ENCODE assay signal across 19 mouse cellular contexts in the genomic region with DNA sequence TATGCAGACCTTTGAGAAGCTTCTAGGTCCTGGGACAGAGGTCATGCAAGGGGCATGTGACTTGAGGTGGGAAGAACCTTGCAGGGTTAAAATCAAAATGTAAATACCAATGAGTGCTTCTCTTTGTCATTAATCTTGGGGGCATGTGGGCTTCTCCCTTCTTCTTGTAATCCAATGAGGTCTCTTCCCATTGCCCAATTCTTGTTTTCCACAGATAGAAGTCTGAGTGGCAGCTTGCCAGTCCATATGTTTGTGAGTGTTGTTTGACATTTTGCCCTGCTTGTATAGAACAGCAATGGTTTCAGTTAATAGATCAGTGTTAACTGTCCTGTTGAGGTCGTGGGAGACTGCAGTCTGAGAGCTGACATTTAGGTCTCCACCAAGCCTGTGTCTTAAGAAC.
"Had no signal": no experiment of that assay in that cellular context is flagged by ENCODE, and none has a peak within 500 bp of the region (broad histone marks: within the 10 kb centered on the region; RNA-seq: fewer than 3 reads in every experiment).

No protein-coding gene starts in this region.

- H3K27me3 ChIP-seq: liver, embryonic 12.5 days; midbrain, embryonic 12.5 days; neural tube, embryonic 13.5 days; neural tube, embryonic 15.5 days had no signal

- DNase-seq: lung, adult 18-20 months; lung, postnatal 4 days; midbrain, embryonic 14.5 days; retina, postnatal 1 day; right cerebral cortex, adult 18-20 months; right cerebral cortex, postnatal 25 days; right cerebral cortex, postnatal 4 days; spleen, adult 18-20 months; thymus, adult 18-20 months; thymus, postnatal 14 days; thymus, postnatal 36 days had no signal

- H3K27ac ChIP-seq: liver, embryonic 12.5 days; liver, embryonic 14.5 days; midbrain, embryonic 10.5 days; midbrain, embryonic 12.5 days; neural tube, embryonic 13.5 days; neural tube, embryonic 15.5 days had no signal

- ATAC-seq: liver, embryonic 12.5 days; midbrain, embryonic 16.5 days had no signal

- H3K4me3 ChIP-seq: liver, embryonic 12.5 days; midbrain, embryonic 10.5 days; midbrain, embryonic 12.5 days; myocyte; neural tube, embryonic 13.5 days; neural tube, embryonic 15.5 days had no signal

- H3K9ac ChIP-seq: liver, embryonic 12.5 days; liver, embryonic 14.5 days; midbrain, embryonic 12.5 days; neural tube, embryonic 13.5 days; neural tube, embryonic 15.5 days had no signal

- H3K9me3 ChIP-seq: neural tube, embryonic 15.5 days had no signal

- H3K36me3 ChIP-seq: liver, embryonic 12.5 days; midbrain, embryonic 10.5 days; midbrain, embryonic 12.5 days; neural tube, embryonic 13.5 days; neural tube, embryonic 15.5 days had no signal

- H3K4me1 ChIP-seq: liver, embryonic 12.5 days; midbrain, embryonic 10.5 days; midbrain, embryonic 12.5 days; neural tube, embryonic 13.5 days; neural tube, embryonic 15.5 days had no signal

- H3K4me2 ChIP-seq: liver, embryonic 12.5 days; midbrain, embryonic 12.5 days; neural tube, embryonic 13.5 days; neural tube, embryonic 15.5 days had no signal
